Mouse (Mus musculus) forebrain, embryonic 14.5 days (tissue): ENCODE results near the gene Serpinf2. TPM values are rescaled to one million over a fixed set of nuclear protein-coding genes. Genes with fewer than 3 reads are reported as not detected.
"Not testable (repeated sequence)": the region's sequence is repeated elsewhere in the genome, so short reads cannot be mapped to it uniquely, and the experiment has no call there.

Experiments used
- ATAC-seq: fragments of 200-750 bp; cut with Nextera tagmentation; 2 replicates; pipeline ENCODE4 v1.8.0; 2017; ENCODE audit warnings: mild to moderate bottlenecking, moderate library complexity
- DNase-seq: peaks from one replicate; pipeline ENCODE4 v3.0.0-alpha.2; 2015; ENCODE audit warnings: low spot score
- H3K27ac ChIP-seq: fragments of 300-500 bp; sonication (generic); 2 replicates; pipeline ENCODE4 v1.5.1; 2014; ENCODE audit warnings: low read depth, mild to moderate bottlenecking, control low read depth, low read length, moderate library complexity
- H3K27me3 ChIP-seq: fragments of 300-500 bp; sonication (generic); replicated peaks from 2 replicates; pipeline ENCODE4 v1.6.1; 2014; ENCODE audit warnings: low read length, control low read depth, mixed read lengths; ENCODE audit not compliant: control insufficient read depth, insufficient read depth
- H3K36me3 ChIP-seq: fragments of 300-500 bp; sonication (generic); 2 replicates; pipeline ENCODE4 v1.6.1; 2014; ENCODE audit warnings: low read length, control low read depth; ENCODE audit not compliant: control insufficient read depth, insufficient read depth
- H3K4me1 ChIP-seq: fragments of 300-500 bp; sonication (generic); 2 replicates; pipeline ENCODE4 v1.6.1; 2014; ENCODE audit warnings: antibody characterized with exemption, low read length, control low read depth; ENCODE audit not compliant: control insufficient read depth, insufficient read depth
- H3K4me2 ChIP-seq: fragments of 300-500 bp; sonication (generic); 2 replicates; pipeline ENCODE4 v1.6.1; 2014; ENCODE audit warnings: mild to moderate bottlenecking, control low read depth, low read length
- H3K4me3 ChIP-seq: fragments of 300-500 bp; sonication (generic); 2 replicates; pipeline ENCODE4 v1.5.1; 2014; ENCODE audit warnings: low read depth, low read length, control low read depth
- H3K9ac ChIP-seq: fragments of 300-500 bp; sonication (generic); 2 replicates; pipeline ENCODE4 v1.6.1; 2014; ENCODE audit warnings: mild to moderate bottlenecking, low read length, control low read depth, moderate library complexity
- H3K9me3 ChIP-seq: fragments of 300-500 bp; sonication (generic); replicated peaks from 2 replicates; pipeline ENCODE4 v1.6.1; 2016; ENCODE audit warnings: low read length, control low read depth, mixed read lengths; ENCODE audit not compliant: control insufficient read depth
- WGBS: fragments of 180-500 bp; shearing (Covaris S2); extraction: QIAGEN DNeasy Blood & Tissue Kit; methylation state at CpG from one replicate; pipeline ENCODE4 v1.1.7; 2014; 5-methylcytosine and 5-hydroxymethylcytosine counted together
- polyA plus RNA-seq: library from polyadenylated mRNA; unstranded; fragments of >200 nt; fragmentation: Nextera tagmentation; extraction: Ambion mirVana; gene quantifications from 2 replicates; pipeline ENCODE4 v1.2.1, GENCODE M21; 2014

Serpinf2 gene
- polyA plus RNA-seq, 1 experiment from 2014 or later, result not detected

GRCm38 (mm10) chr11:75460844-75461742, 21.7 kb upstream of the Serpinf2 start, which contains the start of gene Tlcd2:
TSS of gene Tlcd2 (plus strand) at chr11:75461715.
- Histone ChIP-seq H3K27me3 (no peaks in the 10 kb centered on the region), H3K9ac (peak within 1 kb of the TSS; percentile 76), H3K9me3 (no peaks in the 10 kb centered on the region), H3K4me3 (peak within 1 kb of the TSS; percentile 66), H3K4me2 (peak within 1 kb of the TSS; percentile 88), H3K36me3 (peaks cover 8% of the 10 kb centered on the region; the same call in 1 of the 2 replicates), H3K4me1 (peaks cover 18% of the 10 kb centered on the region), H3K27ac (peak within 1 kb of the TSS; percentile 65)
- peak; percentile 97 for ATAC-seq
- under 1% methylated on average over 46 of the region's 46 CpGs for WGBS
- peak; percentile 100 for DNase-seq

GRCm38 (mm10) chr11:75460103-75460843, 20.9 kb upstream of the Serpinf2 start:
- Histone ChIP-seq H3K4me1 (peaks cover 18% of the 10 kb centered on the region), H3K4me2 (peak overlapping the region; percentile 62), H3K27ac (peak overlapping the region; percentile 65), H3K4me3 (peak overlapping the region; percentile 66), H3K9me3 (no peaks in the 10 kb centered on the region), H3K9ac (peak overlapping the region; percentile 40), H3K27me3 (no peaks in the 10 kb centered on the region), H3K36me3 (peaks cover 2% of the 10 kb centered on the region; the same call in 1 of the 2 replicates)
- DNase-seq (peak; percentile 95), ATAC-seq (peak; percentile 52)
- 2% methylated on average over 19 of the region's 19 CpGs for WGBS

- H3K4me1 ChIP-seq, result peaks cover 19% of the 10 kb centered on the region
- peak overlapping the region; percentile 64; the same call in 1 of the 2 replicates for H3K27ac ChIP-seq
- H3K4me2 ChIP-seq, result peak overlapping the region; percentile 62
- ATAC-seq (no peak), DNase-seq (no peak)
- no peak overlapping the region for H3K9ac ChIP-seq
- H3K9me3 ChIP-seq, result no peaks in the 10 kb centered on the region
- no peaks in the 10 kb centered on the region for H3K27me3 ChIP-seq
- 43% methylated on average over 5 of the region's 5 CpGs for WGBS
- H3K36me3 ChIP-seq, result no peaks in the 10 kb centered on the region
- 0 out of 2 replicates have a peak overlapping the region, but pooled peaks have one; percentile 66 for H3K4me3 ChIP-seq
These were observed 20.3 kb upstream of the Serpinf2 start for GRCm38 (mm10) chr11:75459751-75460102.

- Histone ChIP-seq H3K4me1 (peaks cover 20% of the 10 kb centered on the region), H3K4me3 (no peak overlapping the region), H3K4me2 (no peak overlapping the region), H3K27me3 (no peaks in the 10 kb centered on the region), H3K36me3 (no peaks in the 10 kb centered on the region), H3K9ac (no peak overlapping the region), H3K27ac (no peak overlapping the region), H3K9me3 (no peaks in the 10 kb centered on the region)
- DNase-seq, result no peak
- no peak for ATAC-seq
- WGBS, result 83% methylated on average over 5 of the region's 5 CpGs
These were observed 19.8 kb upstream of the Serpinf2 start for GRCm38 (mm10) chr11:75459141-75459711.

- Histone ChIP-seq H3K27me3 (no peaks in the 10 kb centered on the region), H3K4me1 (peaks cover 26% of the 10 kb centered on the region), H3K4me2 (no peak overlapping the region), H3K27ac (no peak overlapping the region), H3K9ac (no peak overlapping the region), H3K36me3 (no peaks in the 10 kb centered on the region), H3K4me3 (no peak overlapping the region), H3K9me3 (no peaks in the 10 kb centered on the region)
- DNase-seq, result no peak
- no peak for ATAC-seq
- 84% methylated on average over 8 of the region's 8 CpGs for WGBS
These were observed 19.2 kb upstream of the Serpinf2 start for GRCm38 (mm10) chr11:75458628-75459041.

- 30% methylated on average over 3 of the region's 3 CpGs for WGBS
- no peak for ATAC-seq
- H3K36me3 ChIP-seq, result no peaks in the 10 kb centered on the region
- H3K27me3 ChIP-seq, result no peaks in the 10 kb centered on the region
- no peak overlapping the region for H3K9ac ChIP-seq
- no peak overlapping the region for H3K27ac ChIP-seq
- H3K9me3 ChIP-seq, result no peaks in the 10 kb centered on the region
- peaks cover 28% of the 10 kb centered on the region for H3K4me1 ChIP-seq
- DNase-seq, result peak; percentile 52
- no peak overlapping the region for H3K4me2 ChIP-seq
- no peak overlapping the region for H3K4me3 ChIP-seq
These were observed 18.8 kb upstream of the Serpinf2 start for GRCm38 (mm10) chr11:75458169-75458568.

GRCm38 (mm10) chr11:75456440-75456871, 17.1 kb upstream of the Serpinf2 start:
- Histone ChIP-seq H3K27ac (no peak overlapping the region), H3K27me3 (no peaks in the 10 kb centered on the region), H3K4me1 (peaks cover 17% of the 10 kb centered on the region), H3K9me3 (no peaks in the 10 kb centered on the region), H3K4me3 (no peak overlapping the region), H3K9ac (no peak overlapping the region), H3K36me3 (no peaks in the 10 kb centered on the region), H3K4me2 (no peak overlapping the region)
- ATAC-seq (no peak), DNase-seq (no peak)
- 87% methylated on average over 7 of the region's 7 CpGs for WGBS

- H3K4me1 ChIP-seq, result peaks cover 17% of the 10 kb centered on the region
- not testable (repeated sequence) for H3K36me3 ChIP-seq, ATAC-seq, H3K4me3 ChIP-seq, DNase-seq, H3K4me2 ChIP-seq, H3K27ac ChIP-seq, H3K9ac ChIP-seq, H3K9me3 ChIP-seq, H3K27me3 ChIP-seq
- WGBS, result 92% methylated on average over 2 of the region's 2 CpGs
These were observed 16.6 kb upstream of the Serpinf2 start for GRCm38 (mm10) chr11:75455971-75456370.
